Mouse (Mus musculus): ENCODE data around the gene Mosmo.
A peak's percentile ranks its signal among the peaks of the same experiment; 100 is the strongest.

The Mosmo gene

DNA sequence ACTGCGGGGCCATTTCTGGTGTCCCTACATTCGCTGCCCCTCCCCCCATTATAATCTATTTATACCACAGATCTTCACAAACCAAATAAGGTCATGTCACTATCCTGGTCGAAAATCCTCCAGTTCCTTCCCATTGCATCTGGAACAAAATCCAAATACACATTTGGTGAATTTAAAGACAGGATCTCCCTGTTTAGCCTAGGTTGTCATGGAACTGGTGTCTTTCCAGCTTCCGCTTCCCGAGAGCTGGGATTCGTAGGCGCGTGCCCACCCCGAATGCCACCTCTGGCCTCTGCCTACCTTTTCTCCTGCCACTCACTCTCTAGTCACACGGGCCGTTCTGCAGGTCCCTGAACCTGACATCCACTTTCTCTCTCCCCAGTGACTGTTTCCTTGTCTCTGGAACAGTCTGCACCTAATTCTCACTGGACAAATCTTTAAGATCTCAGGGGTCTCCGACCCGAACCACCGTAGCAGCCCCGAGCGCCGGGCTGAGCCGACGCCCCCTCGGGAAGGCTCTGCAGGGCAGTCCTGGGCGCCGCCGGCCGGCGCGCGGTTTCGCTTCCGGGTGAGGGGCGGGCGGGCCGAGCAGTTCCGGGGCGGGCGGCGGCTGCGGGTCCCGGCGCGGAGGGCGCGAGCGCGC, at the start of gene Mosmo:
Gene Mosmo (plus strand): TSS at position 618 of the 643 bp plus-strand sequence.
- peak; percentile 84 for DNase-seq (ENCODE audit: low read depth, low spot score)

DNA sequence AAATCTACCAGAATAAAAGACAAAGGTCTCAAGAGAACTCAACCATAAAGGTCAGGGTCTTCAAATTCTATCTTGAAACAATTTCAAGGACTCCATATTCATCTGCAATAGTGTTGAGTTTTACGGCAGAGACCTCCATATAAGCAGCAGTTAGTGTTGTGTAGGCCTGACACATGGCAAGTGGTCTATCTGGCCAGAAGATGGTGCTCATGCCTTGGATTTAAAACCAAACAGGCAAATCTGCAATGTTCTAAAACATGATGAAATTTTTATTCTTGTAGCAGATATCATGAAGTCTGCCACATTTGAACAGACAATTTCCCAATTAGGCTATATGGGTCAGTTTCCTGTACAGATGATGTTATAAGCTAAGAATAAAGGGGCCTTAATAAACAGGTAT, 44.9 kb upstream of the Mosmo start:
- peak; percentile 23 for DNase-seq (ENCODE audit: low read depth, low spot score)

DNA sequence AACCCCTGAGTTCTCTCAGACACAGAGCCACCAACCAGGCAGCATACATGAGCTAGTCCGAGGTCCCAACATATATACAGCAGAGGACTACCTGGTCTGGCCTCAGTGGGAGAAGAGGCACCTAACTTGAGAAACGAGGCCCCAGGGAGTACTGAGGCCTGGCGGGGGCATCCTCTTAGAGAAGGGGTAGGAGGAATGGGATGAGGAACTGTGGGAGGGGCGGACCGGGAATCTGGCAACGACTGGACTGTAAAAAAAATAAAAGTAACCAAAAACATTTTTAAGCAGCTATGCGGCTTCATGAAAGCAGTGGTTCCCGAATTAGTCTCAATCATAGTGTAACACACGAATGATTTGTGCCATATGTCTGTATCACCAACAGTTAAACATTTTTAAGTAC, 43.1 kb upstream of the Mosmo start:
- no peak for DNase-seq (ENCODE audit: low read depth, low spot score)

DNA sequence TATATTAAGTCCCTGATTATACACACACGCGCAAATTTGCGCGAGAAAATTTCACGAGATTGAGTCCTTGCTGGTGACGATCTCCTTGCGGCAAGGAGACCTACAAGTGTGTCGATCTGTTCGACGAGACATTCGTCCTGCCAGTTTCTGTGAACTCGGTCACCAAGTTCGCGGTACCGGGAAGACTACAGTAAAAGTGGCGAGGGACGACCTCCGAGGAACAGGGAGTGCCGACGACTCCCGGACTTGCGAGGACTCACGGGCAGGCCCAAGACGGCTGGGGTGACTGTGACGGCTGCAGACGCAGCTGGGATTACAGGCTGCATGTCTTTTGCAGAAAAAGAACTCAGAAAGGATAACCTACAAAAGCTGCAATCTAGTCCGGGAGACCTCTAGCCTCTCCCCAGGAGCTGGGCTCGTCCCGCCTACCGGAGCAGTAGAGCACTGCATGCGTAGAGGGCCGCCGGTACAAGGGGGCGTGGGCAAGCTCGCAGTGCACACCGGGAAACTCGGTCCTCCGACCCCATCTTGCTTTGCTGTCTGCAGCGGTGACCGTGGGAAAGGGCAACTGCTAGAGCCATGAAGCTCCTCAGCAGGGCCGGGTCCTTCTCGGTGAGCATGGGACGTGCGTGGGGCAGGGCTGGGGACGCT, 42.6 kb upstream of the Mosmo start, which contains the start of gene Uqcrc2:
Gene Uqcrc2 (plus strand): TSS at position 466 of the 651 bp plus-strand sequence.
- DNase-seq (ENCODE audit: low read depth, low spot score), result peak; percentile 96

DNA sequence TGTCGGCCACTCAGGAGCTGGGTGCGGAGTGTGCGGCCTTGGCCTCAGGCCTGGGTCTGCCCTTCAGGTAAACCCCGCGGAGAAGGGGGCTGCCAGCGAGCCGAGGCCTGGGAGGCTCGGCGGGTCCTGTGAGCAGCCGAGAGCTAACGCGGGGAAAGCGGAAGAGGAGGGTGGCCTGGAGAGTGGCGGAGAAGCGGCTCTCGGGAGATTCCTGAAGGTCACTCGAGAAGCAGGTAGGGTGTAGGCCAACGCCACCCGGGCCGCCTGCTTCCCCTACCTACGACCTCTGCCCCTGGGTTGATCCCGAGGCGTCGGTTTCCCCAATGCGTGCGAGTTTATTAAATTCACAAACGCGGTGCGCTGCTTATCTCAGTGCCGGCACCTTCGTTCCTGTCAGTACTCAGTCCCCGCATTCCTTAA, 42.0 kb upstream of the Mosmo start:
- DNase-seq (ENCODE audit: low read depth, low spot score), result no peak

DNA sequence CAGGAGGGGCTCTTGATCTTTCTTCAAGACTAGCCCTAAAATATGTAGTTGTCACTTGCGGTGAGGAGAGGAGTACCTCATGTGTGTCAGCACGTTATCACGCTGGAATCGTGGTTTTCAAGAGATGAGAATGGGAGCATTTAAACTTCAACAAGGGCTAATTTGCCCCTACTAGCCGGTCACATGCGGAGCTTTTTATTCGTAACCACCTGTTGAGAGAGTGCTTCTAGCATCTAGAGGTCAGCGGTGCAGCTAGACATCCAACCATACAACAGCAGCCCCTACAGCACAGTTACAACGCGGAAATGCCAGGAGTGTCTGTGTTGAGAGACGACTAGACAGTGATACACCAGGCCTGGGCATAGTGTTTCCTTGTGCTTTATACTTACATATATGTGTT, 41.6 kb upstream of the Mosmo start:
- DNase-seq (ENCODE audit: low read depth, low spot score), result peak; percentile 23

DNA sequence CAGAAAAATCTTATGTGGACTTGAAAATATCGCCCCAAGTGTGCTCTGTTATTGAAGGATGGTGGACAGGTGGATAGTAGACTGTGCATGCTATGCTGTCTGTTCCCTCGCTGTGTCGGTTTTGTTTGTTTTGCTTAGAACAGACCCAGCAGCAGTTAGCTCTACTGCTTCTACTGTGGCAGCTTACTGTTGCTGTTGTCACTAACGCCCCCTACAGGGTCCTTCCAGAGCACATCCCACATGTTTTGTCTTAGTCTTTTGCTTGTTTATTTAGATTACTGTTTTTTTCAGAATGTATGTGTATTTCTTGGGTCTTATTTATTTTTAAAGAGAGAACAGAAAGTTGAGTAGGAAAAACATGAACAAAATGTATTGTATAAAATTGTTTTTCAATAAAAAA, 34.2 kb upstream of the Mosmo start:
- peak; percentile 61 for DNase-seq (ENCODE audit: low read depth, low spot score)

DNA sequence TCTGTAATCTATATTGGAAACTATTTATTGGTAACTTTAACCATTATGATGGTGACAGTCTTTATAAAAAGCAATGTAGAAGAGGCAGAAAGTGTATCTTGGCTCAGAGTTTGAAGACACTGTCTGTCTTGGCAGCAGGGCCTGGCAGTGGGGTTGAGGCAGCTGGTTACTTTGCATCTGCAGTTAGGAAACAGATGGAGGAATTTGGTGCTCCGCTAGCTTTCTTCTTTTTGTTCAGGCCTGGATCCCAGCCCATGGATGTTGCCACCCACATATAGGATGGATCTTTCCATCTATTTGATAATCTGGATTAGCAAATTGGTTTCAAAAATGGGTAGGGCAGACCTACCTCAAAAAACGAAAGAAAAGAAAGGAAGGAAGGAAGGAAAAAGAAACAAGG, 29.6 kb upstream of the Mosmo start:
- no peak for DNase-seq (ENCODE audit: low read depth, low spot score)

DNA sequence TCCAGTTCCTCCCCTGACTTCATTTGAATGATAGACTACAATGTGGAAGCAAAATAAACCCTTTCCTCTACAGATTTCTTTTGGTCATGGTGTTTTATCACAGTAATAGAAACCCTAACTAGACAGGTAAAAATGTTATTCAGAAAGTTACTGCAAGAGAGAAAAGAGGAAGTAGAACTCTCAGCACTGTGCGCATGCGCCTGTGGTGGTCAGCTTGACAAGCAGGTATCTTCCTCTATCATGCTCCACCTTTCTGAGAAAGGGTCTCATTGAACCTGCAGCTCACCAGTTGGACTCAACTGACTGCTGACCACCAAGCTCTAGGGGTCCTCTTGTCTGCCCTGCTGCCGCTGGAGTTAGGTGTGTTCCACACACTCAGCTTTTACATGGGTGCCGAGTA, 15.3 kb upstream of the Mosmo start:
- no peak for DNase-seq (ENCODE audit: low read depth, low spot score)

DNA sequence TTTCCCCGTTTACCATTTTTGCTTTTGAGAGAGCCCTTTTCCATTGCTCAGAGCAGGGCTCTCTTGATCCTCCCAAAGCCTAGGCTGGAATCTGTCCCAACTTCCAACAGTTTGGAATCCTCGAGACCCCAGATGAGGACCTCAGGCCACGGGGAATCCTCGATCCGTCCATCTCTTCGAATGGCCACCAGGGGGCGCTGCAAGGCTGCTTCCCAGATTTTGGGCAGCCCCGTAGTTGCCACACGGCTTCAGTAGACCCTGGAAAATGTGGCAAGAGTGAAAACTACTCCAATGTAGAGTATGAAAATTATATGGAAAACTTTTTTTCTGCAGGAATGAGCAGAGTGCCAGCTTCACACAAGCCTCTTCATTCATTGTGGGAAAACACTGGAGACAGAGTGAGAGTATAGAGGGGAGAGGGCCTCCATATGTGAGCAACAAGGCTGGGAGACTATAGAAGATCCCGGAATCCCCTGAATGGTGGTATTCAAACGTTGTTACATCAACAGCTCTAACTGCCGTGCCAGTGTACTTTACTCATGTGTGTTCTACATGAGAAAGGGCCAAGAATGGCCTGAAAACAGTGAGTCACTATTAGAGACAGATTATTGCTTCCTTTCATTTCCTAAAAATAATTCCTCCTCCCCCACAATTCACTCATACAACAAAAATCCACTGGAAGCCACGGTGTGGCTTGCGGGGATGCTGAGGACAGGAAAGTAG, 7.1 kb upstream of the Mosmo start, which contains the start of gene Pdzd9:
Gene Pdzd9 (minus strand): TSS at position 191 of the 723 bp plus-strand sequence.
- peak; percentile 80 for DNase-seq (ENCODE audit: low read depth, low spot score)

DNA sequence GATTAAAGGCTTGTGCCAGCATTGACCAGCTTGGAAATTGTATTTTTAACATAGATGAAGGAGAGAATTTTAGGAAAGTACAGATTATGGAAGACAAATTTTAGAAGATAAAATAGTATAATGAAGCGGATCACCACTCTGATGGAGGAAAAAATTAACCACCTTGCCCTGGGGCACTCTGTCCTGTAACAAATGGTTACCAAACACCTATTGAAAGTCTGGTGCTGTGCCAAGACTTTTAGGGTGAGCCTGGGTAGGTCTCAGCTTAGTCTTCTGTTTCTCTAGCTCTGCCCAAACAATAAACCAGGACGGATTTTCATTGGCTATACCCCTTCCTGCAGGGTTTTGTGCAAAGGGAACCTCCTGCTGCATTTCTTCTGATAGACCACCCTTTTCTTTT, 6.1 kb upstream of the Mosmo start:
- DNase-seq (ENCODE audit: low read depth, low spot score), result no peak

DNA sequence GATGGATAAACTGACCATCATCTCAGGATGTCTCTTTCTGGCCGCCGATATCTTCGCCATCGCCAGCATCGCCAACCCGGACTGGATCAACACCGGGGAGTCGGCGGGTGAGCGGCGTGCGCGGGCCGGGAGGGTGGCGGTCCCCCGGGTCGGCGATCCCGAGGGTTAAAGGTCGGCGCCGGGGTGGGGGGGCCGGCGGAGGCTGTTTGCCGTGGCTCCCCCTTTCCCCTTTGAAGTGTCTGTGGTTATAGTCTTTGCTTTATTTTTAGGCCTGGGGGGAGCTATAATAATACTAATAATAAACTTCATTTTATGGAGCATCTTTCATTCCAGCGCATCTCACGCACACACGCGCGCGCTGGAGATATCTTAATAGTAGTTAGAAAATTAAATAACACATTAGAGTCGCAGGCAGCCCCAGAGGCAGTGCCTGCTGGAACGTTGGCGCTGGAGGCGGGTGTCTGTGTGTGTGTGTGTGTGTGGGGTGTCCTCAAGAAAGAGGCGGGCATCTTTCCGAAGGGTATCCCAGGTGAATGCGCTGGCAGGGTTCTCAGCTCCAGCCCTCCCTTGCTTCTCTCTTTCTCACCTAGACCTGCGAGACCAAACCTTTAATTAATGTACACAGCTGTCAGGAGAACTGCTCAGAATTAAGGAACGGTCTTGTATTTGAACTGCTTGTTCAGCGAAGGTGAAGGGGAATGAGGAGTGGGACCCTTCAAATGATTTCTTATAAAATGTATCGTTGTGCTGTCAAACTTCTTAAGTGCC, 530 bp downstream of the Mosmo start:
- peak; percentile 35 for DNase-seq (ENCODE audit: low read depth, low spot score)

DNA sequence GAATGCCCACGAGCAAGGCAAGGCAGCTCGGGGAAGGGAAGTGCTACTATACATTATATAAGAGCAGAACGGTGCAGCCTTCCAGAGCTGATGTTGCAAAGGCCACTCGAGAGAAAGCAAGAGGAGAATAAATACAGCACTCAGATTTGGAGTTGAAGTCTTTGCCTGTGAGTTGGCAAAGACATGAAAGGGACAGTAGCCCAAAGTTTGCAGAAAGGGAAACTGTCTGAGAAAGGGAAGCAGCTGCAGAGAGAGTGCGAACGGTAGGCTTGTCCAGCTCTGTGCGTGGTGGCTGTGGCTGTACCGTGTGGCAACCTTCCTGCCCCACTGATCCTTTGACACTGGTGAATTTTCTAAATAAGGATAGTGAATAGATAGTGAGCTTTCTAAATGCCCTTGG, 1.6 kb downstream of the Mosmo start:
- no peak for DNase-seq (ENCODE audit: low read depth, low spot score)

DNA sequence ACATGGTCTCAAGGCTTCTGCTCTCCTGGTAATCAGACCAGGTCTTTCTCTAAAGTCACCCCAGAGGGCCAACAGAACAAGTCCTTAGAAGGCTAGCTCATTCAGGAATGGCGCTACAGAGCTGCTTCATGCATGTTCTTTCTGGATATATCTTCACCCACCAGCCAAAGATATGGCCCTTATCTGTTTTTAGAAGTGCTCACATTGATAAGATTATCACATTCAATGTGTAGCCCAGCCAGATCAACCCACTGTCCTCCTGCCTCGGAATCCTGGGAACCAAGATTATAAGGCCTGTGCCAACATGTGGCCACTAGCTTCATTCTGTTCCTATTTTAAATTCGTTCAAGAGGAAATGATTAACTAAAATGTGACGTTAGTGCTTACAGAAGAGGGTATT, 4.6 kb downstream of the Mosmo start:
- DNase-seq (ENCODE audit: low read depth, low spot score), result no peak

DNA sequence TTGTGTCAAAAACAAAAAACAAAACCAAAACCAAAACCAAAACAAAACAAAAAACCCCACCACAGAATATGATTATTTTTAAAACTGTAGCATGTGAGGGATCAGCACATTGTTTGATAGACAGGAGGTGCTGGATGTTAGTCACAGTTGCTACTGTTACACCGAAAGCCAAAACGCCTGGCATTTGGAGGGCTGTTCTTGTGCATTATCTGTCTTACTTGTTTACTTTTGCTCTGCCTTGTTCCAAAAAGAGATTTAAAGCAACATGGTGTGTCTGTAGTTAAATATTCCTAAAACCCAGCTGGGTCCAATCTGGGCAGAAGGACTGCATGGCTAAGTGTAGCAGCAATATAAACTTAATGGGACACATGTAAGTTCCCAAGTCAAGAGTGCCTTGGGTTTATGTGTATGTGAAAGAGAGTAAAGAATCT, 7.3 kb downstream of the Mosmo start:
- DNase-seq (ENCODE audit: low read depth, low spot score), result no peak

DNA sequence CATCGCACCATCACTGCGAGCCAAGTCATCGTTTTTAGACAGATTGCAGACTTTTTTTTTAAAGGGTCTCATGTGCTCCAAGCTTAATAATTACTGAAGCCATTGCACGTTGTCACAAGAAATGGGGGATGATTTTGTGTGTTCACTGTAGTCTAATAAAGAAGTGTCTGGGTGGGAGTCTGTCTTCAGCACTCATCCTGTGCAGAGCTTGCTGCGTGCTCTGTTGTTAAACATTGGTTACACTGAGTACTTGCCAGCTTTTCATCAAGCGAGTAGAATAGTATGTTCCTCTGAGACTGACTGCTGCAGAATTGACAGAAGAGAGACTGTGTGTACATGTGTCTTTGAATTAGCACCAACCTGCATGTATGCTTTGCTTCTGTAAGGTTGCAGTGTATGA, 7.8 kb downstream of the Mosmo start:
- DNase-seq (ENCODE audit: low read depth, low spot score), result no peak

DNA sequence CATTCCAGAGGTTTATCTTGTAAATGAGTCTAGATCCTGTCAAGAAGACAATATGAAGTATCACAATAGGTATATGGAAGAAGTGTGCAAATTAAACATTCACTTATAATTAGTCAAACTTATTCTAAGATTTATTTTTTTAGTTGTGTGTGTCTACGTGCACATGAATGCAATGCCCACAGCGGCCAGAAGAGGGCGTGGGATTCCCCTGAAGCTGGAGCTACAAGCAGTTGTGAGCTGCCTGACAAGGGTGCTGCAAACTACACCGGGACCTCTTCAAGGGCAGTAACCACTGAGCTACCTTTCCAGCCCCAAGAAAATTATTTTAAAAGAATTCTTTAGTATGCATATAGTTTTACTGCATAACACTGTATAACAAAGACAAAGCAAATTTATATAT, 13.2 kb downstream of the Mosmo start:
- peak; percentile 79 for DNase-seq (ENCODE audit: low read depth, low spot score)

DNA sequence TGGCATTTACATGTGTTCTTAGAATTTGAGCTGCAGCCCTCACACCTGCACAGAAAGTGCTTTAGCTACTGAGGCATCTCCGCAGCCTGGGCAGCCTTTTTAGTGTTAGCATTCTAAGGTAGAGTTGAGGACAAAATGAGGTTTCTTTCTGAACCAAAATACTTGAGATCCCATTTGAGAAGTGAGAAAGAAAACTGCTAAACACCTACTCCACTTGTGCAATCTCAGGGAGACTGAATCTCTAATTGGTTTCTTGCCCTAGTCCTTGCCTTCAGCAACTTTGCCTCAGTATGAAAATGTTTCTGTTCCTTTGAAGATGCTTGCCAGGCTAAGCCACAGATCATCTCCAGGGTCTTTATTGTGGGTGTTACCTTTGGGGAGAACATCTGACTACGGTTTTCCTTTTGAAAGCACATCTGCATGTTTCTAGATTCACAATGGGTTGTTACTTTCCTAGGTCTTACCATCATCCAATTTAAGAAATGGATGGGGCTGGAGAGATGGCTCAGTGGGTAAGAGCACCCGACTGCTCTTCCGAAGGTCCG, 16.5 kb downstream of the Mosmo start:
- DNase-seq (ENCODE audit: low read depth, low spot score), result no peak

DNA sequence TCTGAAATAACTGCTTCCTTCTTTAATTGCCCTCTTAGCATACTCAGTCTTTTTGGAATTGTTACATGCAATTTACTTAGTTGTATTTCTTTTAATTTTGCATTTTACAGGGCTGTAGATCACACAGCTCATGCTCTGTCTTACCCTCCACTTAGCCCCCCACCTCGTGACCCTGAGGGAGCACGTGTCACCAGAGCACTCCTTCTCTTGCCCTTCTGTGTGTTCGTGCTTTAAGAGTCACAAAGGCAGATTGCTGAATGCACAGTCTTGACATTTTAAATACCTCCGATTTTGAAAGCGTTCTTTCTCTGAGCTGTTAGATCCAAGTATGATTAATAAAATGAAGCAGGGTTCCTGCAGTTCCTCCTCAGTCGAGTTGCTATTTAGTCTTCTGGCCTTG, 17.8 kb downstream of the Mosmo start:
- DNase-seq (ENCODE audit: low read depth, low spot score), result peak; percentile 60

DNA sequence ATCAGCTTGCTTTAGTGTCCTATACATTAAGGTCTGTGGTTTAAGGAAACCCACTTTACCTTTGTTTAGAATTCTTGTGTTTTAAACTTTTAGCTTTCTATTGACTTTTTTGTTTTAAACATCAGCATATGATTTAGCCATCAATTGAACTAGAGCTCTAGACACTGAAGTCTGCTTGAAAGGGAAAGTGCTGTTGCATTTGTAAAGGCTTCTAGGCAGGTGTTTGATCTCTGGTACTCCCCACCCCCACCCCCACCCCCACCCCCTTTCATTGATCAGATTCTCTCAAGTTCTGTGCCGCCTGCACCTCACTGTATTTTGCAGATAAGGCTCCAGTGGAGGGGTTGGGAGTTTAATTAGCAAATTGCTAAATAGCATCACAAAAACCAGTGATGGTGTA, 18.2 kb downstream of the Mosmo start:
- peak; percentile 60 for DNase-seq (ENCODE audit: low read depth, low spot score)

DNA sequence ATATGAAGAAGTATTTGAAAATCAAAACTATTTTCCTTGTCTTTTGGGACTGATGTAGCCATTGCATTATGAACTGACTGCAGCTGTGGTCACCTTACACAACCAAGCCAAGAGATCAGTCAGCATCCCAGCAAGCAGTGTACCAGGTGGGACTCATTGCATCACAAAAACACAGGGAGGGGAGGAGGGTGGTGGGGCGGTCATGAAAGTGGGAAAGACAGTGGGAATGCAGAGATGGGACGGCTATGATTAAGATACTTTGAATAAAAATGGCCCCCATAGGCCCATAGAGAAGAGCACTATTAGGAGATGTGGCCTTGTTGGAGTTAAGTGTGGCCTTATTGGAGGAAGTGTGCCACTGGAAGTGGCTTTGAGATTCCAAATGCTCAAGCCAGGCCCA, 18.9 kb downstream of the Mosmo start:
- DNase-seq (ENCODE audit: low read depth, low spot score), result peak; percentile 73

DNA sequence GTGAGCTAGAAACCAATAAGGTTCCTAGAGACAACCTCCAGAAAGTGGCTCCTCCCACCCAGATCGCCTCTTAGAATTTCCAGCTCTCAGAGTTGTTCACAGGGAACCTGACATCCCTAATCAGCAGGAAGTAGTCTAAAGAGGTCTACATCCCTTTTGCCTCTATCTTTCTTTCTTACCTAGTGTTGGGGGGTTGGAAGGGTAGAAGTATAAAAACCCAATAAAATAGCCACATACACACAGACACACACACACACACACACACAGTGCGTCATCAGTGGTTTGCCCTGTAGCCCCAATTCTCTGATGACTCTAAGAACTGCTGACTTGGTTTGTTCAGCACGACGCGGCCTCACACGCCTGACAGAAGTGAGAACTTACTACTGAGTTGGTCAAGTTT, 22.2 kb downstream of the Mosmo start:
- no peak for DNase-seq (ENCODE audit: low read depth, low spot score)

All from ZHBTc4 (cell line).